Mouse (Mus musculus): ENCODE measurements around the gene Adam33.
"Not testable (repeated sequence)": the region's sequence is repeated elsewhere in the genome, so short reads cannot be mapped to it uniquely, and the experiment has no call there.

Gene Adam33

DNA sequence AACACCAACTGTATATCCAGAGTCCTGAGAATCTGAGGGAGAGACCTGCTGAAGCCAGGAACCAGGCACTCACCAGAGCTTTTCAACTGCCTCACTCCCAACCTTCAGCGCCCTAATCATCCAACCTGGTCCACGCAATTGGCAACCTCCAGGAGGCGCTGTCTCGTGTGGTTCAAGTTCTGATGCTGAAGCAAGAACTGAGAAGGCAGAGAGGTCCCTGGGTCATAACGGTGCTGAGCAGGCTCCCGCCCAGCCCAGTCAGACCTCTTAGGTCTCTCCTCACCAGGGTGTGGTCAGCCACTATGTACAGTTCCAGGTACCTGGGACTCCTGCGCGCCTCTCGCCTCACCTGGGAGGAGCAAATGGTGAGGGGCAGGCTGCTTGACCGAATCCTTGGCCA is 8.0 kb downstream of the Adam33 start:
- no peak for DNase-seq

GRCm38 (mm10) chr2:131054646-131055264 is 8.9 kb downstream of the Adam33 start:
- no peak for DNase-seq

DNA sequence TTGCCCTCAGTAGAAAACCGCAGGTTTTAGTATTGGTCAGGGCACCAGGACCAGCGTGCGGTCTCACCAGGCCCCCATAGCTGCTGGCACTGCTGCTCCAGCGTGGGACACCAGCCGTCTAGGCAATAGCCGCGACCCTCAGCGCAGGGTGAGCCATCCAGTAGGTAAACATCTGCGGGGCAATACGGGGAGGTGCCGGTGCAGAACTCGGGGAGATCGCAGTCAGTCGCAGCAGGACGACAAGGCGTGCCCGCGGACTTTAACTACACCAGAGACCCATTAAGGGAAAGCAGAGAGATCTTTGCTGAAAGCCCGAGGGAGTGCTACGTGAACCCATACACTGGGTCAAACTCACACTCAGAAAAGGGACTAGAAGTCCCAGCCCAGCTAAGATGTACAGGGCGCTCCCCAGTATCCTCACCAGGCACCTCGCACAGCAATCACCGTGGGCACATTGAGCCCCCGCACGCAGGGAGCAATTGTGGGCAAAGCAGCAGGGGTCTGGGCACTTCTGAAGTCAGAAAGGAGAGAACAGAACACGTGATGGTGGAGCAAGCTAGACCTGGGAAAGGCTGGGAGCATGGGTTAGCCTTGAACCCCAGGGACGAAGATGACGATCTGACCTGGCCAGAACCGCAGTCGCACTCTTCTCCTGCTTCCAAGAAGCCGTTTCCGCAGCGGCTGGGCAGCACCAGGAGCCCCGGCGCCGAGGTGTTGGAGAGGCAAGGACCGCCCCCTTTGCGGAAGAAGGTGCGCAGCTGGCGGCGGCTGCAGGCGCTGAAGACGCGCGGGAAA is 9.6 kb downstream of the Adam33 start:
- no peak for DNase-seq

DNA sequence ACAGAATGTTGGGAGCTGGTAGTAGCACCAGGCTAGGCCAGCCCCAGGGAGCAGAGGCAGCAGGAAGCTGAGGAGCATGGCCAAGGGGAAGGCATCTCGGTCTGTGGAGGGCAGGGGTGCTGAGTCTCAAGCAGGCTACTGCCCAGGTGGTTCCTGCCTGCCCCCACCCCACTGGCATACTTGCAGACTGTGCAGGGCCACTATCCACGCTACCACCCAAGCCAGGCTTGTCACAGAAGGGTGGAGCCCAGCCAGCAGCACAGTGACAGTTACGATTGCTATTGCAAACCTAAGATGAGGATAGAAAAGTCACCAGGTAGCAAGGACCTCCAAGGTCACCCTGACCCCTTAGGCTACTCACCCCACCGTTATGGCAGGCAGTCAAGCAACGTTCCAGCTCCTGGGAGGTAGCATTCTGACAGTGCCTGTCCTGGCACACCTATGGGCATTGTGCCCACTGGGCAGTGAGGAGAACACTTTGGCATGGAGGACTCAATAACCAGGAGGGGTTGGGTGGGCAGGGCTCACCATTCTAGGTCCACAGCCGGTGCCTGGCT is 10.7 kb downstream of the Adam33 start:
- no peak for DNase-seq

- DNase-seq: no peak
Observed at GRCm38 (mm10) chr2:131052043-131052442, 11.6 kb downstream of the Adam33 start.

DNA sequence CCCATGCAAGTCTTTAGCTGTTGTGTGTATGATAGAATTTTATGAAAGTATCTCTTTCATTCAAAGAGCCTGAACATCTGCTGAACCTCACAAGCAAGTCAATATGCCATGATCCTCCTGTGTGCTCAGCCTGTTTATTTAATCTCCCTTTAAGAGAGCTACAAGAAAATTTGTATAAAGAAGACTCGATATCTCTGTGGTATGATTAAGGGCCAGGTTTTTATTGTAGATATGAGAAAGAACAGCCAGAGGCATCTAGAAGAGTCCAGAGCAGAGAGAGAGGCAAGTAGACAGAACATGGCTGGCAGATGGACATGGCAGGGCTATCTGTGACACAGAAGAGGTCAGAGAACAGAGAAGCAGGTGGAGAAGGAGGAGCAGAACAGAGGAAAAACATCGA is 17.6 kb downstream of the Adam33 start:
- DNase-seq: no peak

GRCm38 (mm10) chr2:131044989-131045720 is 18.5 kb downstream of the Adam33 start:
- DNase-seq: no peak

GRCm38 (mm10) chr2:131044354-131044852 is 19.2 kb downstream of the Adam33 start:
- DNase-seq: no peak

DNA sequence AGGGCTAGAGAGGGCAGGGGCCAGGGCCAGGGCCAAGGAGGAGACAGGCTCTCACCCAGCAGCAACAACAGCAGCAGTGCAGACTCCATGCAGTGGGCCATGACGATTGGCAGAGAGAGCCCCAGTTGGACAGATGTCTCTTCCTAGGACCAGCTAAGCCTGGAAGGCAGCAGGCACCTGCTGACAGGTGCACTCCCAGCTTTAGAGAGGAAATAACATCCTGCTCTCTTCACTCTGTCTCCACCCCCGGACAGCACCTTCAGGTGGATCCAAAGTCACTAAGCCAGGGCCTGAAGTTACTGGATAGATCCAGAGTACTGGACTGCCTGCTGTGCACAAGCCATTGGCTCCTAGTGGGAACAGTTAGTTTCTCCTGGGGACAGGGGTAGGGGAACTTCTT is 20.6 kb downstream of the Adam33 start, which contains the start of gene Gfra4:
Gene Gfra4, minus strand, starts transcription at position 101 of the 400 bp plus-strand sequence.
- no peak for DNase-seq

- peak; percentile 67 for DNase-seq
Observed at GRCm38 (mm10) chr2:131040854-131041825, 22.5 kb downstream of the Adam33 start.

DNA sequence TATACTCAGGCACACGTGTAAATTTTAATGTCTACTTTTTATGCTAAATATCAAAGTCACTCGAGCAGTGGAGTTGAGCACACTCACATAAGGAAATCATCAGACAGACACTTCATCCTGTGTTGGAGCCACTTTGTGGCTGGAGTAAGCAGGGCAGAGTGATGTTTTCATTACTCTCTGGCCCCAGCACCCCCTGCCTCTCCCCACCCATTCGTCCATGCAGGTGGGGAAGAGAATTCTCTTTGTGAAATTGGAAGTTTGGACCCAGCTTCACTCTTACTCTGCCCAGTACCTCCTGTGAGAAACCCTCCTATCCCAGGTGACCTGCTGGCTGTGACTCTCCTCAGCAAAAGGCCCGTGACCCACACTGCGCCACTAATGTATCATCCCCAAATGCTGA is 24.9 kb downstream of the Adam33 start:
- DNase-seq: no peak

DNA sequence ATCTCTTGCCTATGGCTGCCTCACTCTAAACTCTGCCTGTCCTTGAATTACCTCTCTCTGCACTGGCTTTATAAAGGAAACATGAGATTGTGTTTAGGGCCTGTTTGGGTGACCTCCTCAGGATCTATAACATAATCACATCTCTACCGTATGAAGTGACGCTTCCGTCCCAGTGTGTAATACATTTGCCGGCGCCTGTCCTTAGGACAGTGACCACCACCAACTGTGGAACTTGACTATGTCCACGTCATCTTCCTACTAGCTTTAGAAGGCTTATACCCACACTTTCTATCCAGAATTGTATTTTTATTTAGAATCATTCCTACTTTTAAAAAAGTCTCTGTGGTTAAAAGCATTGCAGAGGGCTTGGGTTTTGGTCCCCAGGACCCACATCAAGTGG is 25.4 kb downstream of the Adam33 start:
- DNase-seq: no peak

- DNase-seq: no peak
Observed at GRCm38 (mm10) chr2:131037226-131037990, 26.2 kb downstream of the Adam33 start.

DNA sequence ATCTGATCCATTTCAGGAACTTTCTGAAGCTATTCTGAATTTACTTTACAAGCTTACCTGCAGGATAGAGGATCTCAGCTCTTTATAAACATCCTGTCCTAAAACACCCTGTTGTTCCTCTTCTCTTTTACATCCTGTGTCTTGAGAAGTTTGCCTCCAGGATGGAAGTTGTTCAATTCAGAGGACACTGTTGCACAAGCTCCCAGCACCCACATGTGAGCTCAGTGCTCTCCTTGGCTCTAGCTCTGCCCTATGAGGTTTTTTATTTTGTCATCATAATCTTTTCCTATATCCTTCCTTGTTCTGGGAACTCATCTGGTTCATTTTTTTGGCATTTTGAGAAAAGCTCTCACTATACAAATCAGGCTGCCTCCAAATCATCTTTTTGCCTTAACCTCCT is 26.9 kb downstream of the Adam33 start:
- DNase-seq: no peak

GRCm38 (mm10) chr2:131036343-131036742 is 27.3 kb downstream of the Adam33 start:
- DNase-seq: no peak

GRCm38 (mm10) chr2:131031406-131031805 is 32.2 kb downstream of the Adam33 start:
- DNase-seq: not testable (repeated sequence)

DNA sequence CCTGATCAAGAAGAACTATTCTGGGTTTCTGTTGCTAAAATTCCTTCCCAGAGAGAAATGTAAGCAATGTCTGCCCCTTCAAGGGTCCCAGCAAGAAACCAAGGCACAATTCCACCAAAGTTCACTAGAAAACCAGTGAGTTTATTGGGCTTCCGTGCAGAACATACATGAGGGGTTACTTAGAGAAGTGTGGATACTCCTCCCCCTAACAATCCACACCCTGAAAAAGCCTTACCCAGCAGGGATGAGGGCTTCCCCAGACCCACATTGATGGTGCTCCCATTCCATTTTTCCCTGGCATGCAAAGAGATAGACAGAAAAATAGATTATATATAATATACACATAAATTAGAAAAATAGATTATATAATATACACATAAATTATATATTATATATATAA is 32.6 kb downstream of the Adam33 start:
- no peak for DNase-seq

GRCm38 (mm10) chr2:131030561-131030960 is 33.1 kb downstream of the Adam33 start:
- DNase-seq: no peak

GRCm38 (mm10) chr2:131029065-131029935 is 34.3 kb downstream of the Adam33 start:
- no peak for DNase-seq

DNA sequence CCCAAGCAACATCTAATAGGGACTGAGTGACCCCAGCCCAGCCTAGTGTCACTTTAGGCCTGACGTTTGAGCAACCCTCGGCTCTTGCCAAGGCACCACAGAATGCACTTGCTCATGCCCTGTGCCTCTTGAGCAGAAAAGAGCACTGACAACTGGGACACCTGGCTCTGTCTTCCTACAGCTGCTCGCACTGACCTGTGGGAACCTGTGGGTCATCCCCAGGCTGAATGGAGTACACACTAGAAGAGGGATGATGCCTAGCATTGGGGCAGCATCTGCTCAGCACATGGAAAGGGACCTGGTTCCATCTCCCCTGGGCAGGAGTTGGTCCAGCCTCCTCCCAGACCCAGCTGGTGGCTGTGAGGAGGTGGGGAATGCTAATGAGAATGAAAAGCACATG is 36.7 kb downstream of the Adam33 start:
- no peak for DNase-seq

All from cerebellum, adult 9-11 months (tissue).